Mouse (Mus musculus): Measurements from ENCODE around the gene Pcbd1.
A peak's percentile ranks its signal among the peaks of the same experiment; 100 is the strongest.

The Pcbd1 gene

GRCm38 (mm10) chr10:61089170-61090142, at the start of gene Pcbd1:
Gene Pcbd1 (plus strand): TSS chr10:61089331.
- DNase-seq (ENCODE audit: low spot score in 2 of 2) = no peak

GRCm38 (mm10) chr10:61039657-61040056, 49.5 kb upstream of the Pcbd1 start:
- no peak for DNase-seq (ENCODE audit: low spot score in 2 of 2)

- no peak for DNase-seq (ENCODE audit: low spot score in 2 of 2)
Observed at GRCm38 (mm10) chr10:61045081-61045480, 44.0 kb upstream of the Pcbd1 start.

- DNase-seq (ENCODE audit: low spot score in 2 of 2) = peak; percentile 28 to 44
Observed at GRCm38 (mm10) chr10:61051993-61052613, 37.0 kb upstream of the Pcbd1 start.

- no peak for DNase-seq (ENCODE audit: low spot score in 2 of 2)
Observed at GRCm38 (mm10) chr10:61056661-61057060, 32.5 kb upstream of the Pcbd1 start.

- DNase-seq (ENCODE audit: low spot score in 2 of 2) = no peak
Observed at GRCm38 (mm10) chr10:61059101-61059500, 30.0 kb upstream of the Pcbd1 start.

- no peak for DNase-seq (ENCODE audit: low spot score in 2 of 2)
Observed at GRCm38 (mm10) chr10:61059543-61060110, 29.5 kb upstream of the Pcbd1 start.

GRCm38 (mm10) chr10:61063271-61063864, 25.8 kb upstream of the Pcbd1 start:
- no peak for DNase-seq (ENCODE audit: low spot score in 2 of 2)

GRCm38 (mm10) chr10:61064635-61065034, 24.5 kb upstream of the Pcbd1 start:
- DNase-seq (ENCODE audit: low spot score in 2 of 2) = no peak

GRCm38 (mm10) chr10:61065287-61066005, 23.7 kb upstream of the Pcbd1 start:
- no peak for DNase-seq (ENCODE audit: low spot score in 2 of 2)

- DNase-seq (ENCODE audit: low spot score in 2 of 2) = peak; percentile 32 to 34
Observed at GRCm38 (mm10) chr10:61068436-61069192, 20.5 kb upstream of the Pcbd1 start.

- DNase-seq (ENCODE audit: low spot score in 2 of 2) = peak; percentile 25 to 55
Observed at GRCm38 (mm10) chr10:61069248-61069647, 19.9 kb upstream of the Pcbd1 start.

- peak; percentile 31 to 44 for DNase-seq (ENCODE audit: low spot score in 2 of 2)
Observed at GRCm38 (mm10) chr10:61072324-61072723, 16.8 kb upstream of the Pcbd1 start.

GRCm38 (mm10) chr10:61074643-61075042, 14.5 kb upstream of the Pcbd1 start:
- DNase-seq (ENCODE audit: low spot score in 2 of 2) = no peak

GRCm38 (mm10) chr10:61075607-61076006, 13.5 kb upstream of the Pcbd1 start:
- no peak for DNase-seq (ENCODE audit: low spot score in 2 of 2)

- peak; percentile 46 to 51 for DNase-seq (ENCODE audit: low spot score in 2 of 2)
Observed at GRCm38 (mm10) chr10:61080227-61080930, 8.8 kb upstream of the Pcbd1 start.

- no peak for DNase-seq (ENCODE audit: low spot score in 2 of 2)
Observed at GRCm38 (mm10) chr10:61080931-61081255, 8.2 kb upstream of the Pcbd1 start.

GRCm38 (mm10) chr10:61085364-61085763, 3.8 kb upstream of the Pcbd1 start:
- no peak for DNase-seq (ENCODE audit: low spot score in 2 of 2)

GRCm38 (mm10) chr10:61086502-61086901, 2.6 kb upstream of the Pcbd1 start:
- no peak for DNase-seq (ENCODE audit: low spot score in 2 of 2)

GRCm38 (mm10) chr10:61088468-61088867, 663 bp upstream of the Pcbd1 start:
- no peak for DNase-seq (ENCODE audit: low spot score in 2 of 2)

Measured in natural killer cell, adult 2 months (primary cell).